Mouse (Mus musculus): ENCODE measurements around the gene Tmem86a. TPM values are rescaled to one million over a fixed set of nuclear protein-coding genes. Genes with fewer than 3 reads are reported as not detected.
"Not testable (repeated sequence)": the region's sequence is repeated elsewhere in the genome, so short reads cannot be mapped to it uniquely, and the experiment has no call there.

The Tmem86a gene
- polyA plus RNA-seq, 1 experiment, result 2.6 TPM

- Histone ChIP-seq H3K4me1 (ENCODE audit: control insufficient read depth, insufficient read depth, insufficient read length, low read length) (peaks cover 10% of the 10 kb centered on the region; the same call in 1 of the 2 replicates), H3K27ac (replicated peaks; ENCODE audit: low read depth, low read length) (no peak overlapping the region), H3K4me3 (ENCODE audit: insufficient read depth, low read depth, low read length) (no peak overlapping the region)
Measured at GRCm38 (mm10) chr7:47019641-47020040, 30.8 kb upstream of the Tmem86a start.

DNA sequence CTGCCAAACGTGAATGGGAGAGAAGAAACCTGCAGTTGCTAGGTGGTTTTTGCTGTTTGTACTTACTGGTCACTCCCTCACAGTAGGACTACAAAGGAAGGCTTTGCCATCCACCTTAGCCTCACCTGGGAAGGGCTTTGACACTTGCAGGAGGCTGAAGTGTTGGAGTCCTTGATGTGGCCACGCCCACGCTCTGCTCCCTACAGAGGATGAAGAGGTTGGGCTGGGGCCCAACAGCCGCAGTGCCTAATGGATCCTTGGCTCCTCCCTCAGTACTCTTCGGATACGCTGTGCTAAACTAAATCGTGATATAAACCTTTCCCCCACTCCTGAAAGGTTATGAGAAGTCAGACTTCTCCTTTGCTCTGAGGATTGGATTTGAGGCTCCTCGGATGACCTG, 29.4 kb upstream of the Tmem86a start:
- Histone ChIP-seq H3K4me3 (ENCODE audit: insufficient read depth, low read depth, low read length) (no peak overlapping the region), H3K27ac (replicated peaks; ENCODE audit: low read depth, low read length) (no peak overlapping the region), H3K4me1 (ENCODE audit: control insufficient read depth, insufficient read depth, insufficient read length, low read length) (peaks cover 3% of the 10 kb centered on the region; the same call in 1 of the 2 replicates)

DNA sequence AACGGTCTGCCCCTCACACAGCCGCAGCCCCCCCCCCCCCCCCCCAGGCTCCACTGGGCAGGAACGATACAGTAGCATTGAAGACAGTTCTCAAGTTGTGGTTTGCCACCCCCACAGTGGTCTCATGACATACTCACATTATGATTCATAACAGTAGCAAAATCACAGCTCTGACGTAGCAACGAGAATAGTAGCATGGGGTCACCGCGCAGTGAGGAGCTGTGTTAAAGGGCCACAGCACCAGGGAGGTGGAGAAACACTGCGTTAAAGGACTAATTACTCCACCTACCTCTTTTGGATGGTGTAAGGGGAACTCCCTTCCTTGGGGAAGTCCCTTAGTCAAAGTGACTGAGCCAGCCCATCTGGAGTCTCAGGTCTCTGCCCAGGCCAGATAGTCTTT, 27.9 kb upstream of the Tmem86a start:
- H3K27ac ChIP-seq (replicated peaks; ENCODE audit: low read depth, low read length), result no peak overlapping the region
- H3K4me3 ChIP-seq (ENCODE audit: insufficient read depth, low read depth, low read length), result no peak overlapping the region
- H3K4me1 ChIP-seq (ENCODE audit: control insufficient read depth, insufficient read depth, insufficient read length, low read length), result peaks cover 3% of the 10 kb centered on the region; the same call in 1 of the 2 replicates

DNA sequence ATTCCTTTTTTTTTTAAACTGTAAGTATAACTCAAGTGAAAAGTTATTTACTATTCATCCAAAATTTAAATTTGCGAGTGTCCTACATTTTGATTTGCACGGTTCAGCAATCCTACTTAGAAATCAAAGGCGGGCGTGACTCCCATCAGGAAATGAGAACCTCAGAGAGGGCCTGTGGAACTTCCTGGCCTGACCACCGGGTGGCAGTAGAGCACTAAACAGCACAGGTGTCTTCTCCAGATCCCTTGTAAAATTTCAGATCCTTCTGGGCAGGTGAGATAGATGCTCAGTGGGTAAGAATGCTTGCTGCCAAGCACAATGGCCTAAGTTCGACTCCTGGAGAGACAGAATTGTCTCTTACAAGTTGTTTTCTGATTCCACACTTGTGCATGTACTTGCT, 26.9 kb upstream of the Tmem86a start:
- Histone ChIP-seq H3K4me1 (ENCODE audit: control insufficient read depth, insufficient read depth, insufficient read length, low read length) (peaks cover 3% of the 10 kb centered on the region; the same call in 1 of the 2 replicates), H3K4me3 (ENCODE audit: insufficient read depth, low read depth, low read length) (no peak overlapping the region), H3K27ac (replicated peaks; ENCODE audit: low read depth, low read length) (no peak overlapping the region)

- no peak overlapping the region for H3K27ac ChIP-seq (replicated peaks; ENCODE audit: low read depth, low read length)
- H3K4me1 ChIP-seq (ENCODE audit: control insufficient read depth, insufficient read depth, insufficient read length, low read length), result peaks cover 3% of the 10 kb centered on the region; the same call in 1 of the 2 replicates
- no peak overlapping the region for H3K4me3 ChIP-seq (ENCODE audit: insufficient read depth, low read depth, low read length)
Measured at GRCm38 (mm10) chr7:47024454-47024853, 25.9 kb upstream of the Tmem86a start.

- no peak overlapping the region for H3K27ac ChIP-seq (replicated peaks; ENCODE audit: low read depth, low read length)
- H3K4me1 ChIP-seq (ENCODE audit: control insufficient read depth, insufficient read depth, insufficient read length, low read length), result peaks cover 3% of the 10 kb centered on the region; the same call in 1 of the 2 replicates
- no peak overlapping the region for H3K4me3 ChIP-seq (ENCODE audit: insufficient read depth, low read depth, low read length)
Measured at GRCm38 (mm10) chr7:47025429-47025828, 25.0 kb upstream of the Tmem86a start.

- H3K27ac ChIP-seq (replicated peaks; ENCODE audit: low read depth, low read length); H3K4me3 ChIP-seq (ENCODE audit: insufficient read depth, low read depth, low read length); H3K4me1 ChIP-seq (ENCODE audit: control insufficient read depth, insufficient read depth, insufficient read length, low read length): not testable (repeated sequence)
Measured at GRCm38 (mm10) chr7:47026899-47027298, 23.5 kb upstream of the Tmem86a start.

DNA sequence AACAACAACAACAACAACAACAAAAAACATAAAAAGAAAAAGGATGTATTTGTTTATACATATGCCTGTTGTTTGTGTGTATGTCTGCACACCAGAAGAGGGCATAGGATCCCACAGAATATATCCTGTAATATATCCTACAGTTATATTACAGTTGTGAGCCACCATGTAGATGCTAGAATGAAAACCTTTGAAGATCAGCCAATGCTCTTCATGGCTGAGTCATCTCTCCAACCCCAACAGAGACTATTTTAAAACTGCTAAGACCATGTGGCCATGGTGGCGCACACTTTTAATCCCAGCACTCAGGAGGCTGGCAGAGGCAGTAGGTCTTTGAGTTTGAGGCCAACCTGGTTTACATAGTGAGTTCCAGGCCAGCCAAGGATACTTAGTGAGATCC, 22.9 kb upstream of the Tmem86a start:
- Histone ChIP-seq H3K27ac (replicated peaks; ENCODE audit: low read depth, low read length) (no peak overlapping the region), H3K4me1 (ENCODE audit: control insufficient read depth, insufficient read depth, insufficient read length, low read length) (peaks cover 3% of the 10 kb centered on the region; the same call in 1 of the 2 replicates), H3K4me3 (ENCODE audit: insufficient read depth, low read depth, low read length) (no peak overlapping the region)

DNA sequence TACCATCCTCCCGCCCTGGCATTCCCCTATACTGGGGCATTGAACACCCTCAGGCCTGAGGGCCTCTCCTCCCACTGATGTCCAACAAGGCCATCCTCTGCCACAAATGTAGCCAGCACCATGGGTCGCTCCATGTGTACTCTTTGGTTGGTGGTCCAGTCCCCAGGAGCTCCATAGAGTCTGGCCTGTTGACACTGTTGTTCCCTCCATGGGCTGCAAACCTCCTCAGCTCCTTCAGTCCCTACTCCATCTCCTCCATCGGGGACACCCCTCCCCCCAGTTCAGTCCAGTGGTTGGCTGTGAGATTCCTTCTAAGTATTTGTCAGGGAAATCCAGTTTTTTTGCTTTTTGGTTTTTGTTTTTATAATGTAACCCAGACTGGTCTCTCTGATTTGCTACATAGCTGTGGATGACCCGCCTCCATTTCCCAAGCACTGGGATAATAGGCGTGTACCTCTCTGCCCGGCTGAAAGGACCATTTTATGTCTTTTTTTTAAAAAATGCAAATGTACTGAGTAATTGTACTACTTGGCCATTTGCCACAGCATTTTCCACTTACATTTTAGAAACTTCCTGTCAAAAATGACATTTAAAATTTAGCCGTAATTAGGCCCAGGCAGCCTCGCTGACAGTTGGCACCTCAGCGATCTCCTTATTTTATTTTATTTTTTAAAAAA, 19.7 kb upstream of the Tmem86a start:
- H3K27ac ChIP-seq (replicated peaks; ENCODE audit: low read depth, low read length), result no peak overlapping the region
- no peaks in the 10 kb centered on the region for H3K4me1 ChIP-seq (ENCODE audit: control insufficient read depth, insufficient read depth, insufficient read length, low read length)
- H3K4me3 ChIP-seq (ENCODE audit: insufficient read depth, low read depth, low read length), result no peak overlapping the region

DNA sequence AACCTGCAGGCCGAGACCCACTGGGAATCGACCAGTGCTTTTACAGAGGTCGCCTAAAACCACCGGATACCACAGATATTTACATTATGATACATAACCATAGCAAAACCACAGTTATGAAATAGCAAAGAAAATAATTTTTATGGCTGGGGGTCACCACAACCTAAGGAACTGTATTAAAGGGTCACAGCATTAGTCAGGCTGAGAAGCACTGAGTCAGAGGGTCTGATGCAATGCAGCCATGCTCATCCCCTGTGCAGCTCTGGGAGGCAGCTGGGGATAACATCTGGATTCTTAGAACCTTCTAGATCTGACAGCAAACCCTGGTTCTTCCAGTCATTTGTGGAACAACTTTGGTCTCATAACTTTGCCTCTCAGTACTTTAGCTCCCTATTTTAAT, 19.0 kb upstream of the Tmem86a start:
- H3K4me1 ChIP-seq (ENCODE audit: control insufficient read depth, insufficient read depth, insufficient read length, low read length), result no peaks in the 10 kb centered on the region

GRCm38 (mm10) chr7:47034785-47035384, 15.5 kb upstream of the Tmem86a start:
- Histone ChIP-seq H3K27ac (replicated peaks; ENCODE audit: low read depth, low read length) (no peak overlapping the region), H3K4me3 (ENCODE audit: insufficient read depth, low read depth, low read length) (no peak overlapping the region), H3K4me1 (ENCODE audit: control insufficient read depth, insufficient read depth, insufficient read length, low read length) (no peaks in the 10 kb centered on the region)

More for the DNA sequence above, 19.0 kb upstream of the Tmem86a start:
- Histone ChIP-seq H3K27ac (replicated peaks; ENCODE audit: low read depth, low read length) (no peak overlapping the region), H3K4me3 (ENCODE audit: insufficient read depth, low read depth, low read length) (no peak overlapping the region)

DNA sequence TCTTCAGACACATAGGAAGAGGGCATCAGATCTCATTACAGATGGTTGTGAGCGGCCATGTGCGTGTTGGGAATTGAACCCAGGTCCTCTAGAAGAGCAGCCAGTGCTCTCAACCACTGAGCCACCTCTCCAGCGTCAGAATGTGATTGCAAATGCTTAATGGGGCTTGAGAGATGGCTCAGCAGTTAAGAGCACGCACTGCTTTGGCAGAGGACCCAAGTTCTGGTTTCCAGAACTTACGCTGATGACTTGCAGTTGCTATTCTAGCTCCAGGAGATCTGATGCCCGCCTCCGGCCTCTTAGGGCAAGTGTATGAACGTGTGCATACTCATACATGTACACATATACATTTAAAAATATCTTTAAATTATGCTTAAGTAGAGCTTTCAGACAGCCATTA, 15.0 kb upstream of the Tmem86a start:
- Histone ChIP-seq H3K27ac (replicated peaks; ENCODE audit: low read depth, low read length) (no peak overlapping the region), H3K4me1 (ENCODE audit: control insufficient read depth, insufficient read depth, insufficient read length, low read length) (no peaks in the 10 kb centered on the region), H3K4me3 (ENCODE audit: insufficient read depth, low read depth, low read length) (no peak overlapping the region)

- Histone ChIP-seq H3K4me3 (ENCODE audit: insufficient read depth, low read depth, low read length) (no peak overlapping the region), H3K27ac (replicated peaks; ENCODE audit: low read depth, low read length) (peak overlapping the region; percentile 99), H3K4me1 (ENCODE audit: control insufficient read depth, insufficient read depth, insufficient read length, low read length) (peaks cover 8% of the 10 kb centered on the region)
Measured at GRCm38 (mm10) chr7:47041706-47042105, 8.7 kb upstream of the Tmem86a start.

DNA sequence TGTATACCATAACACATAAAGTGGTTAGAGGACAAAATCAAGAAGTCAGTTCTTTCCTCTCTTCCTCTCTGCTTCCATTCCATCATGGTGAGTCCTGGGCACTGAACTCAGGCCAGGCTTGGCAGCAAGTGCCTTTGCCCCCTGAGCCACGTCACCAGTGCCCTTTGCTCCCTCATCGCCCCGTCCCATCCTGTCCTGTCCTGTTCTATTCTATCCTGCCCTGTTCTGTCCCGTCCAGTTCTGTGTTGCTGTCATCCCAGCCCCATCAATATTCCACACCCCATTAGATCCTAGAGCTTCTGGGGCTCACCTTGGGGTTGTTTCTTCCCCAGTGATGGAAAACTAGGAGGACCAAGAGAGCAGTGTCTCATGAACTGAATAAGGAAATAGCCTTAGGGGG, 8.3 kb upstream of the Tmem86a start:
- Histone ChIP-seq H3K27ac (replicated peaks; ENCODE audit: low read depth, low read length) (peak overlapping the region; percentile 99), H3K4me1 (ENCODE audit: control insufficient read depth, insufficient read depth, insufficient read length, low read length) (peaks cover 8% of the 10 kb centered on the region), H3K4me3 (ENCODE audit: insufficient read depth, low read depth, low read length) (no peak overlapping the region)

GRCm38 (mm10) chr7:47042823-47043490, 7.4 kb upstream of the Tmem86a start:
- peaks cover 8% of the 10 kb centered on the region for H3K4me1 ChIP-seq (ENCODE audit: control insufficient read depth, insufficient read depth, insufficient read length, low read length)
- peak overlapping the region; percentile 45 for H3K4me3 ChIP-seq (ENCODE audit: insufficient read depth, low read depth, low read length)
- H3K27ac ChIP-seq (replicated peaks; ENCODE audit: low read depth, low read length), result peak overlapping the region; percentile 99

Data from brown adipose tissue, adult 24 weeks (tissue).